In the genomic region with DNA sequence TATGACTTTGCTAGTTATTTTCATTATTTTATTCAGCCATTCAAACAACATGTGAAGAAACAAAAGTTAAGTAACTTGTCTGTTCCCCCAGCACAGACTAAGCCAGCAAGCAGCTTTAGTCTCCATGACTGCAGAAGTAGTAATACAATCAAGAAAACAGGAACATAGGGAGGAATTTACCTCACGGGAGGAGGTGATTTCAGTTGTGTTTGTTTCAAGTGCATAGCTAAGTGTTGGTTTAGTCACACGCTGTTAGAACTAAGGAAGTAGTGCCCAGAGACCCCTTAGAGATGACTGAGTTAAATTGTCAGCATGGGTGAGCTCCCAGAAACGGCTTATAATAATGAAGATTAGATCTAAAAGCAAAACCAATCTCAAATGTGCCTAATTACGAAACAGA, we compare ENCODE assay signal across 30 mouse cellular contexts. TPM values are rescaled to one million over a fixed set of nuclear protein-coding genes. Genes with fewer than 3 reads are reported as not detected.
DNase-seq lines count a peak whose midpoint lies in the region; ATAC-seq and TF ChIP-seq lines count a peak whose summit lies in the region.
"Had no signal": no experiment of that assay in that cellular context is flagged by ENCODE, and none has a peak within 500 bp of the region (broad histone marks: within the 10 kb centered on the region; RNA-seq: fewer than 3 reads in every experiment).

No protein-coding gene starts in this region.

- H3K27me3 ChIP-seq in MEL (ENCODE audit: control insufficient read depth in 1 of 2, insufficient read depth in 2 of 2, low read length in 2 of 2) = no peaks in the 10 kb centered on the region
- H3K27me3 ChIP-seq in splenic B cell, adult 2 months (ENCODE audit: control insufficient read depth, insufficient read depth, low read length, poor library complexity, severe bottlenecking) = no peaks in the 10 kb centered on the region
- H3K27me3 ChIP-seq in kidney, embryonic 15.5 days = no peaks in the 10 kb centered on the region
- H3K27me3 ChIP-seq: embryonic facial prominence, embryonic 15.5 days; heart, embryonic 13.5 days; hindbrain, embryonic 13.5 days; limb, embryonic 13.5 days; liver, embryonic 15.5 days had no signal

- H3K4me2 ChIP-seq in kidney, embryonic 15.5 days = no peak overlapping the region
- H3K4me2 ChIP-seq: embryonic facial prominence, embryonic 15.5 days; heart, embryonic 13.5 days; hindbrain, embryonic 13.5 days; limb, embryonic 13.5 days; liver, embryonic 15.5 days had no signal

- H3K79me2 ChIP-seq in MEL (ENCODE audit: control insufficient read depth, insufficient read depth, low read length, poor library complexity) = peaks cover 28% of the 10 kb centered on the region

- H3K27ac ChIP-seq in MEL (ENCODE audit: control insufficient read depth, low read depth, low read length) = no peak overlapping the region
- no peak overlapping the region for H3K27ac ChIP-seq in kidney, embryonic 15.5 days
- H3K27ac ChIP-seq: embryonic facial prominence, embryonic 15.5 days; heart, adult 2 months; heart, embryonic 13.5 days; hindbrain, embryonic 13.5 days; limb, embryonic 13.5 days; liver, embryonic 15.5 days; midbrain, embryonic 10.5 days had no signal

- H3K36me3 ChIP-seq in MEL (ENCODE audit: control insufficient read depth in 1 of 2, insufficient read depth in 2 of 2, low read length in 2 of 2) = peaks cover 3 to 18% of the 10 kb centered on the region in 2 experiments; a peak in 3 of 4 replicates
- H3K36me3 ChIP-seq in splenic B cell, adult 2 months (ENCODE audit: control insufficient read depth, insufficient read depth, low read length, poor library complexity, severe bottlenecking) = no peaks in the 10 kb centered on the region
- H3K36me3 ChIP-seq in kidney, embryonic 15.5 days = no peaks in the 10 kb centered on the region
- H3K36me3 ChIP-seq: embryonic facial prominence, embryonic 15.5 days; hindbrain, embryonic 13.5 days; limb, embryonic 13.5 days; liver, embryonic 15.5 days had no signal

- no peaks in the 10 kb centered on the region for H3K9me3 ChIP-seq in MEL (replicated peaks; ENCODE audit: insufficient read depth, low read length)
- no peaks in the 10 kb centered on the region for H3K9me3 ChIP-seq in kidney, embryonic 15.5 days (replicated peaks)
- H3K9me3 ChIP-seq: embryonic facial prominence, embryonic 15.5 days; heart, embryonic 13.5 days; hindbrain, embryonic 13.5 days; limb, embryonic 13.5 days; liver, embryonic 15.5 days; midbrain, embryonic 10.5 days had no signal

- TF ChIP-seq EP300 in MEL (IDR thresholded peaks at IDR 0.05; ENCODE audit: low read depth in 1 of 2, low read length in 2 of 2) = no peak

- ATAC-seq in kidney, embryonic 15.5 days (replicated peaks; ENCODE audit: low FRiP score) = no peak
- ATAC-seq: forebrain, embryonic 16.5 days had no signal

- no peak for TF ChIP-seq CTCF in MEL (IDR thresholded peaks at IDR 0.05 in 2 of 3, conservative IDR thresholded peaks at IDR 0.05 in 1 of 3; ENCODE audit: control insufficient read depth in 1 of 3, insufficient read depth in 1 of 3, low read depth in 2 of 3, low read length in 3 of 3, poor library complexity in 1 of 3, severe bottlenecking in 1 of 3)

- TF ChIP-seq RAD21 in MEL (IDR thresholded peaks at IDR 0.05; ENCODE audit: low read depth, low read length) = no peak

- peak; percentile 40 for DNase-seq in lung, postnatal 25 days (ENCODE audit: low spot score)
- DNase-seq in lung, postnatal 4 days = no peak
- DNase-seq in MEL (ENCODE audit: low read depth, low spot score) = peak; percentile 60
- DNase-seq in induced T-regulatory cell, adult 2 months (ENCODE audit: low read depth) = peak; percentile 43
- DNase-seq in splenic B cell, adult 2 months (ENCODE audit: low read depth, low spot score) = peak; percentile 40
- no peak for DNase-seq in kidney, adult 11 months
- DNase-seq: adrenal gland, postnatal 14 days; cerebellum, adult 8-10 months; cerebellum, postnatal 36 days; gastrocnemius, postnatal 14 days; heart, adult 2 months; heart, postnatal 14 days; kidney, adult 9 months; kidney, postnatal 25 days; right cerebral cortex, postnatal 14 days; thymus, postnatal 14 days had no signal

- H3K4me3 ChIP-seq in MEL (ENCODE audit: control insufficient read depth in 1 of 2, insufficient read depth in 1 of 2, low read depth in 2 of 2, low read length in 2 of 2) = no peak overlapping the region
- H3K4me3 ChIP-seq in kidney, embryonic 15.5 days (replicated peaks) = no peak overlapping the region
- H3K4me3 ChIP-seq: embryonic facial prominence, embryonic 15.5 days; heart, adult 2 months; heart, embryonic 13.5 days; hindbrain, embryonic 13.5 days; limb, embryonic 13.5 days; liver, embryonic 15.5 days; midbrain, embryonic 10.5 days had no signal

- peaks cover 7 to 18% of the 10 kb centered on the region in 2 experiments for H3K4me1 ChIP-seq in MEL (ENCODE audit: control insufficient read depth in 1 of 2, insufficient read depth in 2 of 2, low read length in 2 of 2)
- H3K4me1 ChIP-seq in kidney, embryonic 15.5 days = peaks cover 10% of the 10 kb centered on the region

- no peak overlapping the region for H3K9ac ChIP-seq in MEL (ENCODE audit: control insufficient read depth, low read depth, low read length, poor library complexity, severe bottlenecking)
- H3K9ac ChIP-seq in kidney, embryonic 15.5 days = no peak overlapping the region
- H3K9ac ChIP-seq: embryonic facial prominence, embryonic 15.5 days; heart, embryonic 13.5 days; hindbrain, embryonic 13.5 days; limb, embryonic 13.5 days; liver, embryonic 15.5 days had no signal

- WGBS in kidney, embryonic 15.5 days = 58% methylated on average over 4 of the region's 4 CpGs

- TF ChIP-seq POLR2A in MEL (IDR thresholded peaks at IDR 0.05; ENCODE audit: control insufficient read depth in 1 of 2, insufficient read depth in 1 of 2, low read depth in 1 of 2, low read length in 2 of 2, poor library complexity in 1 of 2) = no peak

TF ChIP-seq in MEL, 35 proteins besides CTCF, POLR2A, EP300 and RAD21:
- TF ChIP-seq CHD1 (IDR thresholded peaks at IDR 0.05; ENCODE audit: low read depth, low read length) = no peak
- no peak for TF ChIP-seq ZMIZ1 (IDR thresholded peaks at IDR 0.05; ENCODE audit: low read depth, low read length)
- no peak for TF ChIP-seq E2F4 (IDR thresholded peaks at IDR 0.05; ENCODE audit: borderline replicate concordance, low read depth, low read length)
- no peak for TF ChIP-seq MAZ (IDR thresholded peaks at IDR 0.05; ENCODE audit: low read depth, low read length)
- no peak for TF ChIP-seq ETS1 (IDR thresholded peaks at IDR 0.05; ENCODE audit: low read depth, low read length)
- TF ChIP-seq TBP (IDR thresholded peaks at IDR 0.05; ENCODE audit: low read depth, low read length) = no peak
- no peak for TF ChIP-seq UBTF (IDR thresholded peaks at IDR 0.05; ENCODE audit: borderline replicate concordance, insufficient read depth, low read depth, low read length)
- TF ChIP-seq USF1 (IDR thresholded peaks at IDR 0.05; ENCODE audit: low read depth, low read length) = no peak
- no peak for TF ChIP-seq ELF1 (IDR thresholded peaks at IDR 0.05; ENCODE audit: low read depth, low read length)
- no peak for TF ChIP-seq MXI1 (IDR thresholded peaks at IDR 0.05; ENCODE audit: low read depth, low read length)
- no peak for TF ChIP-seq MYC (IDR thresholded peaks at IDR 0.05; ENCODE audit: low read depth, low read length)
- no peak for TF ChIP-seq POLR2AphosphoS5 (IDR thresholded peaks at IDR 0.05; ENCODE audit: borderline replicate concordance, low read depth, low read length)
- no peak for TF ChIP-seq POLR2AphosphoS2 (IDR thresholded peaks at IDR 0.05; ENCODE audit: low read length)
- TF ChIP-seq MEF2A (IDR thresholded peaks at IDR 0.05; ENCODE audit: extremely low read depth, insufficient replicate concordance, low read depth, low read length, poor library complexity, severe bottlenecking) = no peak
- TF ChIP-seq MAFK (IDR thresholded peaks at IDR 0.05; ENCODE audit: borderline replicate concordance, low read depth, low read length) = no peak
- no peak for TF ChIP-seq JUND (IDR thresholded peaks at IDR 0.05; ENCODE audit: low read depth, low read length)
- TF ChIP-seq NELFE (IDR thresholded peaks at IDR 0.05; ENCODE audit: low read depth, low read length) = no peak
- no peak for TF ChIP-seq KAT2A (conservative IDR thresholded peaks at IDR 0.05; ENCODE audit: low read depth, low read length)
- TF ChIP-seq RCOR1 (IDR thresholded peaks at IDR 0.05; ENCODE audit: low read depth, low read length) = no peak
- TF ChIP-seq HCFC1 (IDR thresholded peaks at IDR 0.05; ENCODE audit: low read depth, low read length) = no peak

RNA-seq across cellular contexts. Expression of gene Col4a3bp, which starts 5.5 kb away (rescaled TPM):
- 8.8 and 8.9 TPM in 2 replicates for total RNA-seq in MEL (2012; rRNA removed)
- polyA plus RNA-seq in MEL (2012; ENCODE audit: insufficient read depth in 1 of 2, insufficient read length in 2 of 2, low read depth in 1 of 2, low replicate concordance in 2 of 2, missing spikeins in 1 of 2) = 10 to 100 TPM in 1 of 2 experiments, not detected in 1; 12.1 TPM
- 9.6 and 10.3 TPM in 2 replicates for polyA plus RNA-seq in kidney, embryonic 15.5 days (2015; fragmentation: Nextera tagmentation; extraction: Ambion mirVana)

RNA-seq across cellular contexts. Expression of gene Polk, which starts 5.6 kb away (rescaled TPM):
- total RNA-seq in MEL (2012; rRNA removed) = 2.8 and 2.9 TPM in 2 replicates
- 1 to 10 TPM in 1 of 2 experiments, not detected in 1; 3.6 TPM for polyA plus RNA-seq in MEL (2012; ENCODE audit: insufficient read depth in 1 of 2, insufficient read length in 2 of 2, low read depth in 1 of 2, low replicate concordance in 2 of 2, missing spikeins in 1 of 2)
- 9.2 and 9.7 TPM in 2 replicates for polyA plus RNA-seq in kidney, embryonic 15.5 days (2015; fragmentation: Nextera tagmentation; extraction: Ambion mirVana)

RNA-seq across cellular contexts. Expression of gene Gm17622, which starts 57.4 kb away (rescaled TPM):
- total RNA-seq in MEL (2012; rRNA removed) = not detected in 2 replicates
- not detected for polyA plus RNA-seq in MEL (2012; ENCODE audit: insufficient read depth in 1 of 2, insufficient read length in 2 of 2, low read depth in 1 of 2, low replicate concordance in 2 of 2, missing spikeins in 1 of 2)
- not detected in 2 replicates for polyA plus RNA-seq in kidney, embryonic 15.5 days (2015; fragmentation: Nextera tagmentation; extraction: Ambion mirVana)
- total RNA-seq: adrenal gland, postnatal 14 days; gastrocnemius, postnatal 14 days; heart, adult 2 months; heart, postnatal 14 days; left cerebral cortex, postnatal 25 days had no signal
- polyA plus RNA-seq: brain, embryonic 14.5 days; C2C12; embryonic facial prominence, embryonic 15.5 days; forebrain, embryonic 16.5 days; heart, adult 2 months; heart, embryonic 13.5 days; hindbrain, embryonic 13.5 days; intestine, embryonic 14.5 days; limb, embryonic 13.5 days; liver, embryonic 15.5 days; lung, embryonic 16.5 days; midbrain, embryonic 10.5 days; testis, adult 2 months had no signal

Comparison
In these comparisons a context has a peak if more than half of its experiments do, and no peak if none do; other contexts are left out.
1. DNase-seq: peak in lung, postnatal 25 days (single experiment), MEL (single experiment), induced T-regulatory cell, adult 2 months (single experiment) and splenic B cell, adult 2 months (single experiment); none in lung, postnatal 4 days (0 of 2) and kidney, adult 11 months (single experiment).